Mouse (Mus musculus): Measurements from ENCODE around the gene Dnajc7.

GRCm38 (mm10) chr11:100625754-100626700 lies 6.1 kb upstream of the Dnajc7 start:
- no peak for TF ChIP-seq CTCF (IDR thresholded peaks at IDR 0.05; ENCODE audit: control insufficient read depth, insufficient read depth, low read length)
- no peak for TF ChIP-seq POLR2A (IDR thresholded peaks at IDR 0.05; ENCODE audit: borderline replicate concordance, control insufficient read depth, low read depth, low read length)

Measured in bone marrow, adult 2 months (tissue).